Mouse (Mus musculus): ENCODE data around the gene Nr1i3. TPM values are rescaled to one million over a fixed set of nuclear protein-coding genes. Genes with fewer than 3 reads are reported as not detected.

Gene Nr1i3
- polyA plus RNA-seq, 1 experiment from 2014 or later, result 0.20 TPM

DNA sequence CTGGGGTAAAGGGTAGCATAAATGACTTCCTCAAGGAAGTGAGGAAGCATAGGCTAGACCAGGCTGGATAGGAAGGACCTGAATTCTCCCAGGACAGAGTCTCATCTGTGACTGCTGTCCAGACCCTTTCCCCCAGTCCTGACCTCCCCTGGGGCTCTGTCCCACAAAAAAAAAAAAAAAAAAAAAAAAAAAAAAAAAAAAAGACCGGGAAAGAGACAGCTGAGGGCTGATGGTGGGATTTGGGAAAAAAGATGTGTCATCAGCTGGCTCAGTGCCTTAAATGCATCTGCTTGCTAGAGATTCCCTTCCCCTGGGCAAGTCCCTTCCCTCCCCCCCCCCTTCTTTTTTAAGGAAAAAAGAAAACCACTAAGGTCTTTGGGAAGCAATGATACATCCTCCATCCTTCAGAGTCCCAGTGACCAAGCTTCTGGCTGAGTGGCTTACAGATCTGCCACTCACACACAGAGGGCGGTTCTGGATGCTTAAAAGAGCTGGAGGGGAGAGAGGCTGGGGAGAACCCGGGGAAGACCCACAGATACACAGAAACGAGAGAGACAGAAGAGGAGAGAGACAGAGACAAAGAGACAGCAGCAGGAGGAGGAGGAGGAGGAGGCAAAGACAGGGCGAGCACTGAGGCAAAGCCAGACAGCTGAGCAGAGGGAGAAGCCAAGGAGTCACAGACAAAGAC is 36.3 kb downstream of the Nr1i3 start, which contains the start of gene Adamts4:
Gene Adamts4, plus strand, starts transcription at position 509 of the 688 bp plus-strand sequence.
- H3K4me2 ChIP-seq (replicated peaks), result peak within 1 kb of the TSS; percentile 58
- H3K9me3 ChIP-seq, result no peaks in the 10 kb centered on the region
- ATAC-seq (ENCODE audit: low FRiP score, low read depth), result no peak
- WGBS, result 22% methylated on average over 5 of the region's 5 CpGs
- H3K27me3 ChIP-seq (replicated peaks), result no peaks in the 10 kb centered on the region
- peaks cover 54% of the 10 kb centered on the region for H3K4me1 ChIP-seq
- H3K36me3 ChIP-seq, result peaks cover 7% of the 10 kb centered on the region
- peak within 1 kb of the TSS; percentile 22 for H3K4me3 ChIP-seq
- H3K27ac ChIP-seq, result no peak within 1 kb of the TSS
- peak within 1 kb of the TSS; percentile 9; the same call in 1 of the 2 replicates for H3K9ac ChIP-seq

DNA sequence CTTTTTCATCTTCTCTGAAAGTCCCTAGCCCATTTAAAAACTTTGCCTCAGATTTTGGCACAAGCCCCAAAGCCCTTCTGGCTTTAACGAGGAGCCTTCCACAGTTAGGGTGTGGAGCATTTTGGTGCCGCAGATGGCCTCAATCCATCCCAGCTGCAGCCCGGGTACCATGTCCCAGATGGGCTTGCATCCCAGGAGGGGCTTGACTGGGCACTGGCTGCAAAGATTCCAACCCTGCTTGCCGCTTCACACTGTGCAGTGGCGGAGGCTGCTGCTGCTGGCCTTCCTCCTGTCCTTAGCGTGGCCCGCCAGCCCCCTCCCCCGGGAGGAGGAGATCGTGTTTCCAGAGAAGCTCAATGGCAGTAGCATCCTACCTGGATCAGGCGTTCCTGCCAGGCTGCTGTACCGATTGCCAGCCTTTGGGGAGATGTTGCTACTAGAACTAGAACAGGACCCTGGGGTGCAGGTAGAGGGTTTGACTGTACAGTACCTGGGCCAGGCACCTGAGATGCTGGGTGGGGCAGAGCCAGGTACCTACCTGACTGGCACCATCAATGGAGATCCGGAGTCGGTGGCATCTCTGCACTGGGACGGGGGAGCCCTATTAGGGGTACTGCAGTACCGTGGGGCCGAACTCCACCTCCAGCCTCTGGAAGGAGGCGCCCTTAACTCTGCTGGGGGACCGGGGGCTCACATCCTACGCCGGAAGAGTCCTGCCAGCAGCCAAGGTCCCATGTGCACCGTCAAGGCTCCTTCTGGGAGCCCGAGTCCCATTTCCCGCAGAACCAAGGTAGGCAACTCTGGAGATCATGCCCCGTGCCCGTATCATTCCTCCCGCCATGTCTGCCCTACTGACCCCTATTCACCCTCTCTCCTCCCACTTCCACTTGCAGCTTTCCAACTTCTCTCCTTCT is 37.2 kb downstream of the Nr1i3 start, which contains the start of gene Ndufs2:
Gene Ndufs2, minus strand, starts transcription at position 709 of the 914 bp plus-strand sequence.
- H3K9ac ChIP-seq, result peak within 1 kb of the TSS; percentile 9
- no peak within 1 kb of the TSS for H3K27ac ChIP-seq
- H3K27me3 ChIP-seq (replicated peaks), result no peaks in the 10 kb centered on the region
- 10% methylated on average over 26 of the region's 26 CpGs for WGBS
- peak within 1 kb of the TSS; percentile 58 for H3K4me2 ChIP-seq (replicated peaks)
- peak within 1 kb of the TSS; percentile 22 for H3K4me3 ChIP-seq
- H3K4me1 ChIP-seq, result peaks cover 49% of the 10 kb centered on the region
- H3K36me3 ChIP-seq, result no peaks in the 10 kb centered on the region
- 0 out of 2 replicates have a peak, but pooled peaks have one; percentile 6 for ATAC-seq (ENCODE audit: low FRiP score, low read depth)
- no peaks in the 10 kb centered on the region for H3K9me3 ChIP-seq

- Histone ChIP-seq H3K4me1 (peaks cover 44% of the 10 kb centered on the region), H3K9me3 (no peaks in the 10 kb centered on the region), H3K27me3 (replicated peaks) (no peaks in the 10 kb centered on the region), H3K4me3 (peak overlapping the region; percentile 22; the same call in 1 of the 2 replicates), H3K36me3 (no peaks in the 10 kb centered on the region), H3K4me2 (replicated peaks) (peak overlapping the region; percentile 58), H3K9ac (peak overlapping the region; percentile 9; the same call in 1 of the 2 replicates), H3K27ac (no peak overlapping the region)
- WGBS, result 5% methylated on average over 13 of the region's 13 CpGs
- no peak for ATAC-seq (ENCODE audit: low FRiP score, low read depth)
These were observed 38.0 kb downstream of the Nr1i3 start for GRCm38 (mm10) chr1:171251594-171252324.

- H3K9ac ChIP-seq, result no peak overlapping the region
- no peak for ATAC-seq (ENCODE audit: low FRiP score, low read depth)
- peaks cover 43% of the 10 kb centered on the region for H3K4me1 ChIP-seq
- WGBS, result 60% methylated on average over 17 of the region's 17 CpGs
- H3K27ac ChIP-seq, result no peak overlapping the region
- no peaks in the 10 kb centered on the region for H3K9me3 ChIP-seq
- no peak overlapping the region for H3K4me3 ChIP-seq
- H3K36me3 ChIP-seq, result no peaks in the 10 kb centered on the region
- H3K4me2 ChIP-seq (replicated peaks), result peak overlapping the region; percentile 58
- H3K27me3 ChIP-seq (replicated peaks), result no peaks in the 10 kb centered on the region
These were observed 38.6 kb downstream of the Nr1i3 start for GRCm38 (mm10) chr1:171252415-171252814.

- WGBS, result 92% methylated on average over 24 of the region's 24 CpGs
- no peaks in the 10 kb centered on the region for H3K27me3 ChIP-seq (replicated peaks)
- no peak overlapping the region for H3K9ac ChIP-seq
- H3K4me1 ChIP-seq, result peaks cover 11% of the 10 kb centered on the region
- no peak overlapping the region for H3K4me3 ChIP-seq
- H3K27ac ChIP-seq, result no peak overlapping the region
- ATAC-seq (ENCODE audit: low FRiP score, low read depth), result no peak
- no peaks in the 10 kb centered on the region for H3K9me3 ChIP-seq
- no peak overlapping the region for H3K4me2 ChIP-seq (replicated peaks)
- H3K36me3 ChIP-seq, result peaks cover 4% of the 10 kb centered on the region; the same call in 1 of the 2 replicates
These were observed 42.5 kb downstream of the Nr1i3 start for GRCm38 (mm10) chr1:171256095-171256818.

GRCm38 (mm10) chr1:171256937-171257548 is 43.3 kb downstream of the Nr1i3 start:
- ATAC-seq (ENCODE audit: low FRiP score, low read depth), result 0 out of 2 replicates have a peak, but pooled peaks have one; percentile 39
- peaks cover 3% of the 10 kb centered on the region for H3K4me1 ChIP-seq
- H3K27me3 ChIP-seq (replicated peaks), result no peaks in the 10 kb centered on the region
- no peak overlapping the region for H3K27ac ChIP-seq
- WGBS, result 69% methylated on average over 15 of the region's 15 CpGs
- H3K4me2 ChIP-seq (replicated peaks), result no peak overlapping the region
- H3K9ac ChIP-seq, result no peak overlapping the region
- no peak overlapping the region for H3K4me3 ChIP-seq
- H3K9me3 ChIP-seq, result no peaks in the 10 kb centered on the region
- H3K36me3 ChIP-seq, result peaks cover 4% of the 10 kb centered on the region; the same call in 1 of the 2 replicates

GRCm38 (mm10) chr1:171257781-171258180 is 44.0 kb downstream of the Nr1i3 start:
- Histone ChIP-seq H3K27me3 (replicated peaks) (no peaks in the 10 kb centered on the region), H3K4me1 (no peaks in the 10 kb centered on the region), H3K36me3 (peaks cover 4% of the 10 kb centered on the region; the same call in 1 of the 2 replicates), H3K4me2 (replicated peaks) (no peak overlapping the region), H3K9me3 (no peaks in the 10 kb centered on the region), H3K27ac (no peak overlapping the region), H3K9ac (no peak overlapping the region), H3K4me3 (no peak overlapping the region)
- 87% methylated on average over 9 of the region's 9 CpGs for WGBS
- no peak for ATAC-seq (ENCODE audit: low FRiP score, low read depth)

GRCm38 (mm10) chr1:171258921-171259320 is 45.2 kb downstream of the Nr1i3 start:
- WGBS, result 80% methylated on average over 17 of the region's 17 CpGs

GRCm38 (mm10) chr1:171260316-171260715 is 46.5 kb downstream of the Nr1i3 start:
- H3K27me3 ChIP-seq (replicated peaks), result no peaks in the 10 kb centered on the region
- H3K4me3 ChIP-seq, result no peak overlapping the region
- H3K27ac ChIP-seq, result no peak overlapping the region
- H3K4me2 ChIP-seq (replicated peaks), result no peak overlapping the region
- H3K9me3 ChIP-seq, result no peaks in the 10 kb centered on the region
- H3K9ac ChIP-seq, result no peak overlapping the region
- peaks cover 4% of the 10 kb centered on the region; the same call in 1 of the 2 replicates for H3K36me3 ChIP-seq
- ATAC-seq (ENCODE audit: low FRiP score, low read depth), result no peak
- 76% methylated on average over 3 of the region's 3 CpGs for WGBS
- H3K4me1 ChIP-seq, result no peaks in the 10 kb centered on the region

More at GRCm38 (mm10) chr1:171258921-171259320, 45.2 kb downstream of the Nr1i3 start:
- H3K4me2 ChIP-seq (replicated peaks), result no peak overlapping the region
- ATAC-seq (ENCODE audit: low FRiP score, low read depth), result no peak
- H3K4me1 ChIP-seq, result no peaks in the 10 kb centered on the region
- no peak overlapping the region for H3K9ac ChIP-seq
- H3K9me3 ChIP-seq, result no peaks in the 10 kb centered on the region
- peaks cover 4% of the 10 kb centered on the region; the same call in 1 of the 2 replicates for H3K36me3 ChIP-seq
- H3K4me3 ChIP-seq, result no peak overlapping the region
- no peaks in the 10 kb centered on the region for H3K27me3 ChIP-seq (replicated peaks)
- no peak overlapping the region for H3K27ac ChIP-seq

DNA sequence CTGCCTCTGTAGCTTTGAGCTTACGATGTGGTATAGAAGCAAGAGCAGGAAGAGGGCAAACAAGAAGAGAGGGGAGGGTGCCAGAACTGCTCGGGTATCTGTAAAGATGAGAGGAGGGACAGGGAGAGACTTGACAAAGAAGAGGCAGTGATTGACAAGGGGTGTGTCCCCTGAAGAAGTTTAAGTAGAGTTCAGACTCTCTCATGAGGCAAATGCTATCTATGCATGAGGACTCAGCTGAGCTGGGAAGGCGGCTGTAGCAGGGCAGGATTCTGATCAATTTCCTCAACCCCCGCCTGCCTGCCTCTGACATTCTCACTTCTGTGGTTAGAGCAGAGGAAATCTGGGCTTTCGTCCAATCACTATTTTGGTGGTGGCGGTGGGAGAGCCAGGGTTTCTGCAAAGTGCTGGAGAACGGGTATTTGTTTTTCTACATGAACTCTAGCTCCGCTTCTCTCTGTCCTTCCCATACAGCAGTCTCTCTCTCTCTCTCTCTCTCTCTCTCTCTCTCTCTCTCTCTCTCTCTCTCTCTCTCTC is 48.9 kb downstream of the Nr1i3 start:
- no peaks in the 10 kb centered on the region for H3K27me3 ChIP-seq (replicated peaks)
- 13% methylated on average over 8 of the region's 8 CpGs for WGBS
- H3K9me3 ChIP-seq, result no peaks in the 10 kb centered on the region
- H3K9ac ChIP-seq, result peak overlapping the region; percentile 13; the same call in 1 of the 2 replicates
- H3K4me1 ChIP-seq, result no peaks in the 10 kb centered on the region
- peak overlapping the region; percentile 54 for H3K4me2 ChIP-seq (replicated peaks)
- H3K4me3 ChIP-seq, result no peak overlapping the region; the same call in 1 of the 2 replicates
- peaks cover 4% of the 10 kb centered on the region; the same call in 1 of the 2 replicates for H3K36me3 ChIP-seq
- peak; percentile 67 for ATAC-seq (ENCODE audit: low FRiP score, low read depth)
- H3K27ac ChIP-seq, result no peak overlapping the region

All from neural tube, embryonic 12.5 days (tissue).